Mouse (Mus musculus) embryonic facial prominence, embryonic 13.5 days (tissue): ENCODE results near the gene Cd6. TPM values are rescaled to one million over a fixed set of nuclear protein-coding genes. Genes with fewer than 3 reads are reported as not detected.

Experiments
- ATAC-seq: fragments of 200-750 bp; cut with Nextera tagmentation; 2 replicates; pipeline ENCODE4 v1.8.0; 2017; ENCODE audit warnings: low read depth; ENCODE audit not compliant: insufficient number of reproducible peaks, insufficient read depth, low FRiP score, low TSS enrichment
- H3K27ac ChIP-seq: fragments of 300-500 bp; sonication (generic); 2 replicates; pipeline ENCODE4 v1.5.1; 2015; ENCODE audit warnings: moderate library complexity, mild to moderate bottlenecking, inconsistent platforms
- H3K27me3 ChIP-seq: fragments of 300-500 bp; sonication (generic); 2 replicates; pipeline ENCODE4 v1.6.1; 2015; ENCODE audit warnings: mild to moderate bottlenecking, inconsistent platforms
- H3K36me3 ChIP-seq: fragments of 300-500 bp; sonication (generic); 2 replicates; pipeline ENCODE4 v1.6.1; 2015; ENCODE audit warnings: mild to moderate bottlenecking, inconsistent platforms
- H3K4me1 ChIP-seq: fragments of 300-500 bp; sonication (generic); 2 replicates; pipeline ENCODE4 v1.6.1; 2015; ENCODE audit warnings: inconsistent platforms
- H3K4me2 ChIP-seq: fragments of 300-500 bp; sonication (generic); 2 replicates; pipeline ENCODE4 v1.6.1; 2015; ENCODE audit warnings: moderate library complexity, mild to moderate bottlenecking, inconsistent platforms
- H3K4me3 ChIP-seq: fragments of 300-500 bp; sonication (generic); 2 replicates; pipeline ENCODE4 v1.5.1; 2015; ENCODE audit warnings: mild to moderate bottlenecking, inconsistent platforms
- H3K9ac ChIP-seq: fragments of 300-500 bp; sonication (generic); 2 replicates; pipeline ENCODE4 v1.6.1; 2015; ENCODE audit warnings: mild to moderate bottlenecking, inconsistent platforms
- H3K9me3 ChIP-seq: fragments of 300-500 bp; sonication (generic); 2 replicates; pipeline ENCODE4 v1.6.1; 2016; ENCODE audit warnings: inconsistent platforms
- WGBS: fragments of 180-500 bp; shearing (Covaris S2); methylation state at CpG from one replicate; pipeline ENCODE4 v1.1.7; 2015; ENCODE audit warnings: mixed read lengths; 5-methylcytosine and 5-hydroxymethylcytosine counted together
- polyA plus RNA-seq: library from polyadenylated mRNA; unstranded; fragments of >200 nt; fragmentation: Nextera tagmentation; extraction: Ambion mirVana; gene quantifications from 2 replicates; pipeline ENCODE4 v1.2.1, GENCODE M21; 2015

Gene Cd6
- polyA plus RNA-seq, 1 experiment from 2014 or later = 0.08 TPM

DNA sequence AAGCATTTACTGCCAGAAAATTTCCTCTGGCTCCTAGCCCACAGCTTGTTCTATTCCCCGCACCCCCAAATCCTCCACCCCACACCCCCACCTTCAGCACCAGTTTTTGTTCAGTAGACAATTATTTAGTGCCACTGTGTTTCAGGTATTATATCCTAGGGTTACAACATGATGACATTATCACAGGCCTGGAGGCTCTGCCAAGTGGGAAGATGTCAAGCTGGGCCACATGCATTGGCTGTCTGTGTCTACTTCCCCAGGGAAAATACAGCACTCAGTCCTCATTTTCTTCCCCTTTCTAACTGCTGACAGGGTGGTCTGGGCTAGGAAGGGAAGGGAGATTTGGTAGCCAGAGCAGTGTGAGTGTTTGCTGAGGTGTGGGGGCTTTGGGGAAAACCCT, 34.9 kb downstream of the Cd6 start:
- H3K9ac ChIP-seq = no peak overlapping the region
- no peaks in the 10 kb centered on the region for H3K27me3 ChIP-seq
- no peak overlapping the region for H3K4me3 ChIP-seq
- H3K27ac ChIP-seq = no peak overlapping the region
- H3K4me2 ChIP-seq = no peak overlapping the region
- H3K36me3 ChIP-seq = no peaks in the 10 kb centered on the region
- H3K4me1 ChIP-seq = no peaks in the 10 kb centered on the region
- H3K9me3 ChIP-seq = no peaks in the 10 kb centered on the region
- no peak for ATAC-seq
- 89% methylated on average over 1 of the region's 1 CpGs for WGBS

- H3K9me3 ChIP-seq = no peaks in the 10 kb centered on the region
- no peak overlapping the region for H3K4me3 ChIP-seq
- no peaks in the 10 kb centered on the region for H3K4me1 ChIP-seq
- no peak for ATAC-seq
- no peak overlapping the region for H3K4me2 ChIP-seq
- H3K27ac ChIP-seq = no peak overlapping the region
- H3K9ac ChIP-seq = no peak overlapping the region
- no peaks in the 10 kb centered on the region for H3K36me3 ChIP-seq
- 49% methylated on average over 3 of the region's 3 CpGs for WGBS
- H3K27me3 ChIP-seq = no peaks in the 10 kb centered on the region
These were observed 36.8 kb downstream of the Cd6 start for GRCm38 (mm10) chr19:10793044-10793443.

DNA sequence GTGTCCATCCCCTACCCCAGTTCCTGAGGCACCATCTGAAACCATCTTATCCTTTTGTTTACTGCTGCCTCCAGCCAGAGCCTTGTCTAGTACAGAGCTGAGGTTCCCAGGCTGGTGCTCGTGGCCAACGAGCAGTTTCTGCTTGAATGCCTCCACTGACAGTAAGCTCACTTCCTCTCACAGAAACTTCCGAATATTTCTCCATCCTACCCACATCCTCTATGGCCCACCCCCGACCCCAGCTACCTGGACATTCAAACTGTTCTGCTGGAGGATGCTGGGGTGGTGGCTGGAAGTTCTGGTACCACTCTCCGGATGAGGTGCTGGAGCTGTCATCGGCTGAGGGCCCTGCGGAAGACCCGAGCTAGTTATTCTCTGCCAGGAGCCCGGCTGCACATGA, 39.5 kb downstream of the Cd6 start:
- no peaks in the 10 kb centered on the region for H3K9me3 ChIP-seq
- ATAC-seq = no peak
- H3K4me2 ChIP-seq = no peak overlapping the region
- no peaks in the 10 kb centered on the region for H3K36me3 ChIP-seq
- peaks cover 2% of the 10 kb centered on the region; the same call in 1 of the 2 replicates for H3K4me1 ChIP-seq
- no peaks in the 10 kb centered on the region for H3K27me3 ChIP-seq
- no peak overlapping the region for H3K9ac ChIP-seq
- H3K4me3 ChIP-seq = no peak overlapping the region
- 68% methylated on average over 9 of the region's 9 CpGs for WGBS
- no peak overlapping the region for H3K27ac ChIP-seq

GRCm38 (mm10) chr19:10788242-10788641, 41.6 kb downstream of the Cd6 start:
- Histone ChIP-seq H3K4me1 (peaks cover 9% of the 10 kb centered on the region; the same call in 1 of the 2 replicates), H3K9ac (no peak overlapping the region), H3K27ac (no peak overlapping the region), H3K4me3 (no peak overlapping the region), H3K9me3 (no peaks in the 10 kb centered on the region), H3K36me3 (no peaks in the 10 kb centered on the region), H3K4me2 (no peak overlapping the region), H3K27me3 (no peaks in the 10 kb centered on the region)
- WGBS = 65% methylated on average over 9 of the region's 9 CpGs
- ATAC-seq = no peak

GRCm38 (mm10) chr19:10787406-10787805, 42.5 kb downstream of the Cd6 start:
- H3K9me3 ChIP-seq = no peaks in the 10 kb centered on the region
- no peaks in the 10 kb centered on the region for H3K36me3 ChIP-seq
- no peaks in the 10 kb centered on the region for H3K27me3 ChIP-seq
- H3K4me1 ChIP-seq = peaks cover 9% of the 10 kb centered on the region; the same call in 1 of the 2 replicates
- no peak overlapping the region for H3K9ac ChIP-seq
- no peak overlapping the region for H3K4me3 ChIP-seq
- no peak overlapping the region for H3K4me2 ChIP-seq
- no peak for ATAC-seq
- 88% methylated on average over 4 of the region's 4 CpGs for WGBS
- no peak overlapping the region for H3K27ac ChIP-seq

- Histone ChIP-seq H3K27me3 (no peaks in the 10 kb centered on the region), H3K4me2 (no peak overlapping the region), H3K4me3 (no peak overlapping the region), H3K27ac (no peak overlapping the region), H3K4me1 (peaks cover 9% of the 10 kb centered on the region; the same call in 1 of the 2 replicates), H3K9me3 (no peaks in the 10 kb centered on the region), H3K9ac (no peak overlapping the region), H3K36me3 (no peaks in the 10 kb centered on the region)
- no peak for ATAC-seq
- WGBS = 95% methylated on average over 6 of the region's 6 CpGs
These were observed 43.1 kb downstream of the Cd6 start for GRCm38 (mm10) chr19:10786753-10787152.

DNA sequence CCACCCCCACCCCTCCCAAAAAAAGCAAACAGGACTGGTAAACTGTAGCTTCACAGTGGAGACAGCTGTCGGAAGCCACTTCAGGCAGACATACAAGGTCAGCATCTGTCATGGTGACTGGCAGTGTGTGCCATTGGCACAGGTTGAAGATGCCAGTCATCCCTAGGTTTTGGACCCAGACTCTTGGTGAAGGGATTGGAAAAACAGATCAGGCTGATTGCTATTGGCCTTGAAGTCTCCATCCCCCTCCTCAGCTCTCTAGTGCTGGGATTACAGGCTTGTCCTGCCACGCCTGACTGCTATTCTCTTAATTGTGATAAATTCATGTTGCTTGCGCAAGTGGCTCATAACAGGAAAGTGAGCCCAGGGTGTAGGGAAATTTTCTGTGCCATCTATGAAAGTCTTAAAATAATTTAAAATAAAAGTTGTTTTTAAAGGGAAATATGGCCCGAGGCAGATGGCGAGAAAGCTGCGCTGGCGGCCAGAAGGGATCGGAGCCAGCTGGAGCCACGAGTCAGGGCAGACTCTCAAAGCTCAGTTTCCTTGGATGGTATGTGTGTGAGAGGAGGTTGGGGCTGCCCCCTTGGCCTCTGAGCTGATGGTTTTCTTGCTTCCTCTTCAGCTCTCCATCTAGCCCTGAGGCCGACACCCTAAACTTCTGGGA, 44.9 kb downstream of the Cd6 start:
- no peaks in the 10 kb centered on the region for H3K36me3 ChIP-seq
- no peak overlapping the region for H3K4me3 ChIP-seq
- WGBS = 59% methylated on average over 10 of the region's 10 CpGs
- peaks cover 9% of the 10 kb centered on the region; the same call in 1 of the 2 replicates for H3K4me1 ChIP-seq
- no peaks in the 10 kb centered on the region for H3K9me3 ChIP-seq
- ATAC-seq = no peak
- no peak overlapping the region for H3K4me2 ChIP-seq
- H3K9ac ChIP-seq = no peak overlapping the region
- H3K27ac ChIP-seq = no peak overlapping the region
- H3K27me3 ChIP-seq = no peaks in the 10 kb centered on the region

- H3K9me3 ChIP-seq = no peaks in the 10 kb centered on the region
- H3K9ac ChIP-seq = no peak overlapping the region
- ATAC-seq = no peak
- no peak overlapping the region for H3K4me3 ChIP-seq
- H3K27me3 ChIP-seq = no peaks in the 10 kb centered on the region
- no peak overlapping the region for H3K27ac ChIP-seq
- peaks cover 9% of the 10 kb centered on the region; the same call in 1 of the 2 replicates for H3K4me1 ChIP-seq
- 33% methylated on average over 3 of the region's 3 CpGs for WGBS
- H3K36me3 ChIP-seq = no peaks in the 10 kb centered on the region
- H3K4me2 ChIP-seq = no peak overlapping the region
These were observed 45.8 kb downstream of the Cd6 start for GRCm38 (mm10) chr19:10784061-10784460.

GRCm38 (mm10) chr19:10783168-10783567, 46.7 kb downstream of the Cd6 start:
- WGBS = 74% methylated on average over 4 of the region's 4 CpGs
- no peak overlapping the region for H3K4me3 ChIP-seq
- H3K27me3 ChIP-seq = no peaks in the 10 kb centered on the region
- no peak overlapping the region for H3K4me2 ChIP-seq
- no peak overlapping the region for H3K9ac ChIP-seq
- no peaks in the 10 kb centered on the region for H3K9me3 ChIP-seq
- no peak for ATAC-seq
- no peak overlapping the region for H3K27ac ChIP-seq
- no peaks in the 10 kb centered on the region for H3K36me3 ChIP-seq
- peaks cover 9% of the 10 kb centered on the region; the same call in 1 of the 2 replicates for H3K4me1 ChIP-seq

- WGBS = 81% methylated on average over 4 of the region's 4 CpGs
- Histone ChIP-seq H3K27me3 (no peaks in the 10 kb centered on the region), H3K4me2 (no peak overlapping the region), H3K9me3 (no peaks in the 10 kb centered on the region), H3K9ac (no peak overlapping the region), H3K36me3 (no peaks in the 10 kb centered on the region), H3K27ac (no peak overlapping the region), H3K4me1 (peaks cover 9% of the 10 kb centered on the region; the same call in 1 of the 2 replicates), H3K4me3 (no peak overlapping the region)
- no peak for ATAC-seq
These were observed 48.2 kb downstream of the Cd6 start for GRCm38 (mm10) chr19:10781641-10782040.

- Histone ChIP-seq H3K4me2 (no peak overlapping the region), H3K27me3 (no peaks in the 10 kb centered on the region), H3K4me3 (no peak overlapping the region), H3K27ac (no peak overlapping the region), H3K4me1 (no peaks in the 10 kb centered on the region), H3K36me3 (no peaks in the 10 kb centered on the region), H3K9ac (no peak overlapping the region), H3K9me3 (no peaks in the 10 kb centered on the region)
- no peak for ATAC-seq
- 65% methylated on average over 4 of the region's 4 CpGs for WGBS
These were observed 53.0 kb downstream of the Cd6 start for GRCm38 (mm10) chr19:10776906-10777305.

GRCm38 (mm10) chr19:10774141-10774540, 55.7 kb downstream of the Cd6 start:
- Histone ChIP-seq H3K27me3 (no peaks in the 10 kb centered on the region), H3K36me3 (no peaks in the 10 kb centered on the region), H3K27ac (no peak overlapping the region), H3K4me2 (no peak overlapping the region), H3K9me3 (no peaks in the 10 kb centered on the region), H3K9ac (no peak overlapping the region), H3K4me1 (0 out of 2 replicates have a peak, but pooled peaks cover 2% of the 10 kb centered on the region), H3K4me3 (no peak overlapping the region)
- no peak for ATAC-seq
- 95% methylated on average over 6 of the region's 6 CpGs for WGBS
